In the genomic region with DNA sequence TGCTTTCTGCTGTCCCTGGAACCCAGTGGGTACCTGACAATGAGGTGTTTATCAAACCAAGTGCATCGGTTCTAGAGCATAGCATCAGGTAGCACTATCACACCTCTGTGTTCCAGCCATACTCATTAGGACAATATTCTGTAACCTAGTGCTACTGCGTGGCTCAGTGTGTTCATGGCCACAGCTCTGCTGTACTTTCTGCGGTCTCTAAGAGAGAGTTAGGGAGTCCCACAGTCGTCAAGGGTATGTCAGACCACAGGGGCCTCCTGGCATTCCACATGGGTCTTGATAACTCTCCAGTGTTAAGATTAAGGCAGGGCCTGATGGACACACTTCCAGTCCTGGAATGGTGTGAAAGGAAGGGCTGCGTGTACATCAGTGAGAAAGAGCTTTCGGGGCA, we compare ENCODE assay signal across 23 mouse cellular contexts. TPM values are rescaled to one million over a fixed set of nuclear protein-coding genes. Genes with fewer than 3 reads are reported as not detected.
DNase-seq lines count a peak whose midpoint lies in the region; ATAC-seq and TF ChIP-seq lines count a peak whose summit lies in the region.
"Had no signal": no experiment of that assay in that cellular context is flagged by ENCODE, and none has a peak within 500 bp of the region (broad histone marks: within the 10 kb centered on the region; RNA-seq: fewer than 3 reads in every experiment).

No protein-coding gene starts in this region.

- no peaks in the 10 kb centered on the region for H3K9me3 ChIP-seq in heart, embryonic 15.5 days (replicated peaks)
- H3K9me3 ChIP-seq in kidney, embryonic 16.5 days (ENCODE audit: low read length) = no peaks in the 10 kb centered on the region
- H3K9me3 ChIP-seq: embryonic facial prominence, embryonic 13.5 days; forebrain, embryonic 12.5 days; hindbrain, embryonic 12.5 days; midbrain, embryonic 13.5 days had no signal

- peak overlapping the region; percentile 16; the same call in 1 of the 2 replicates for H3K27ac ChIP-seq in gastrocnemius, adult 2 months
- peak overlapping the region; percentile 75 for H3K27ac ChIP-seq in heart, embryonic 15.5 days
- H3K27ac ChIP-seq in kidney, embryonic 16.5 days (ENCODE audit: low read length) = peak overlapping the region; percentile 84; the same call in 1 of the 2 replicates
- H3K27ac ChIP-seq in testis, adult 2 months (ENCODE audit: control insufficient read depth, insufficient read depth, low read depth, low read length) = peak overlapping the region; percentile 55
- H3K27ac ChIP-seq: forebrain, embryonic 12.5 days; midbrain, embryonic 13.5 days had no signal

- WGBS in heart, embryonic 15.5 days = 59% methylated on average over 6 of the region's 6 CpGs
- WGBS in kidney, embryonic 16.5 days = 70% methylated on average over 6 of the region's 6 CpGs

- H3K27me3 ChIP-seq in heart, embryonic 15.5 days = no peaks in the 10 kb centered on the region
- H3K27me3 ChIP-seq in kidney, embryonic 16.5 days (ENCODE audit: insufficient read depth, low read length) = no peaks in the 10 kb centered on the region
- H3K27me3 ChIP-seq in testis, adult 2 months (ENCODE audit: control insufficient read depth, insufficient read depth, low read length) = no peaks in the 10 kb centered on the region
- H3K27me3 ChIP-seq: embryonic facial prominence, embryonic 13.5 days; forebrain, embryonic 12.5 days; hindbrain, embryonic 12.5 days; midbrain, embryonic 13.5 days had no signal

- TF ChIP-seq CTCF in gastrocnemius, adult 2 months (IDR thresholded peaks at IDR 0.05) = no peak
- TF ChIP-seq CTCF in testis, adult 2 months (IDR thresholded peaks at IDR 0.05; ENCODE audit: control insufficient read depth, insufficient read depth, insufficient replicate concordance, low read depth, low read length) = no peak

- TF ChIP-seq POLR2A in testis, adult 2 months (IDR thresholded peaks at IDR 0.05; ENCODE audit: control insufficient read depth, low read depth, low read length) = no peak

- intact Hi-C loops in gastrocnemius, adult 2 months (cut with DNase I) = no loop called here

- no peak for ATAC-seq in heart, embryonic 15.5 days (replicated peaks; ENCODE audit: insufficient number of reproducible peaks, insufficient read depth, low FRiP score, low read depth)
- no peak for ATAC-seq in kidney, embryonic 16.5 days (ENCODE audit: low FRiP score, low TSS enrichment)
- ATAC-seq: liver, postnatal 0 days; midbrain, embryonic 13.5 days had no signal

- H3K9ac ChIP-seq in heart, embryonic 15.5 days = no peak overlapping the region
- no peak overlapping the region for H3K9ac ChIP-seq in kidney, embryonic 16.5 days (replicated peaks; ENCODE audit: low read length)
- H3K9ac ChIP-seq: embryonic facial prominence, embryonic 13.5 days; forebrain, embryonic 12.5 days; hindbrain, embryonic 12.5 days; liver, postnatal 0 days; midbrain, embryonic 13.5 days had no signal

- H3K4me2 ChIP-seq in heart, embryonic 15.5 days = no peak overlapping the region
- no peak overlapping the region for H3K4me2 ChIP-seq in kidney, embryonic 16.5 days (replicated peaks; ENCODE audit: low read depth, low read length)
- H3K4me2 ChIP-seq: embryonic facial prominence, embryonic 13.5 days; forebrain, embryonic 12.5 days; hindbrain, embryonic 12.5 days; liver, embryonic 11.5 days; midbrain, embryonic 13.5 days had no signal

- no peak for DNase-seq in gastrocnemius, adult 2 months
- DNase-seq in gastrocnemius, adult 8-10 months (ENCODE audit: low spot score in 2 of 2) = no peak
- no peak for DNase-seq in heart, adult 9 months (ENCODE audit: low spot score in 2 of 2)
- no peak for DNase-seq in kidney, adult 9 months
- no peak for DNase-seq in testis, postnatal 14 days (ENCODE audit: low spot score)
- DNase-seq: adrenal gland, postnatal 14 days; cerebellum, adult 8-10 months; cerebellum, postnatal 36 days; embryo, embryonic 11 days; layer of hippocampus, adult 9-11 months; liver, postnatal 0 days; lung, postnatal 10 days; thymus, adult 18-20 months; thymus, postnatal 36 days had no signal

- H3K36me3 ChIP-seq in heart, embryonic 15.5 days = no peaks in the 10 kb centered on the region
- no peaks in the 10 kb centered on the region for H3K36me3 ChIP-seq in kidney, embryonic 16.5 days (ENCODE audit: insufficient read depth, low read length)
- H3K36me3 ChIP-seq in testis, adult 2 months (ENCODE audit: control insufficient read depth, insufficient read depth, low read length) = no peaks in the 10 kb centered on the region
- H3K36me3 ChIP-seq: embryonic facial prominence, embryonic 13.5 days; forebrain, embryonic 12.5 days; hindbrain, embryonic 12.5 days; midbrain, embryonic 13.5 days had no signal

- peaks cover 40% of the 10 kb centered on the region for H3K4me1 ChIP-seq in heart, embryonic 15.5 days (replicated peaks)
- H3K4me1 ChIP-seq in kidney, embryonic 16.5 days (ENCODE audit: insufficient read depth, low read length) = peaks cover 20% of the 10 kb centered on the region
- peaks cover 3% of the 10 kb centered on the region for H3K4me1 ChIP-seq in testis, adult 2 months (ENCODE audit: control insufficient read depth, insufficient read depth, low read length)
- H3K4me1 ChIP-seq: forebrain, embryonic 12.5 days; hindbrain, embryonic 12.5 days; midbrain, embryonic 13.5 days had no signal

- no peak overlapping the region for H3K4me3 ChIP-seq in gastrocnemius, adult 2 months
- H3K4me3 ChIP-seq in heart, embryonic 15.5 days = no peak overlapping the region
- no peak overlapping the region for H3K4me3 ChIP-seq in kidney, embryonic 16.5 days (ENCODE audit: low read length)
- no peak overlapping the region for H3K4me3 ChIP-seq in testis, adult 2 months (ENCODE audit: control insufficient read depth, low read depth, low read length)
- H3K4me3 ChIP-seq: embryonic facial prominence, embryonic 13.5 days; erythroblast, embryonic 14.5 days; forebrain, embryonic 12.5 days; hindbrain, embryonic 12.5 days; midbrain, embryonic 13.5 days had no signal

RNA-seq across cellular contexts. Expression of a gene that starts 23.4 kb away (rescaled TPM):
- total RNA-seq in gastrocnemius, adult 2 months (2021) = 100 to 1,000 TPM in 1 of 2 experiments, 10 to 100 TPM in 1; 70.3 to 119 TPM
- 10 to 100 TPM; 64.6 to 81.5 (median 69.0) TPM for total RNA-seq in gastrocnemius, adult 8-10 months (2022)
- polyA plus RNA-seq in heart, embryonic 15.5 days (2015; fragmentation: Nextera tagmentation; extraction: Ambion mirVana) = 79.2 and 101 TPM in 2 replicates
- polyA plus RNA-seq in kidney, embryonic 16.5 days (2015; fragmentation: Nextera tagmentation; extraction: Ambion mirVana) = 110 and 116 TPM in 2 replicates
- 4.4 and 6.9 TPM in 2 replicates for polyA plus RNA-seq in testis, adult 2 months (2012; rRNA removed)

RNA-seq across cellular contexts. Expression of a gene that starts 49.4 kb away (rescaled TPM):
- total RNA-seq in gastrocnemius, adult 2 months (2021) = 10 to 100 TPM; 11.6 to 17.5 TPM
- total RNA-seq in gastrocnemius, adult 8-10 months (2022) = 10 to 100 TPM in 2 of 4 experiments, 1 to 10 TPM in 2; 8.9 to 17.6 (median 13.5) TPM
- 132 and 138 TPM in 2 replicates for polyA plus RNA-seq in heart, embryonic 15.5 days (2015; fragmentation: Nextera tagmentation; extraction: Ambion mirVana)
- 113 and 114 TPM in 2 replicates for polyA plus RNA-seq in kidney, embryonic 16.5 days (2015; fragmentation: Nextera tagmentation; extraction: Ambion mirVana)
- polyA plus RNA-seq in testis, adult 2 months (2012; rRNA removed) = 13.8 and 19.2 TPM in 2 replicates

RNA-seq across cellular contexts. Expression of a gene that starts 59.2 kb away (rescaled TPM):
- 1 to 10 TPM; 2.3 to 5.7 TPM for total RNA-seq in gastrocnemius, adult 2 months (2021)
- 1 to 10 TPM; 1.3 to 2.4 (median 1.7) TPM for total RNA-seq in gastrocnemius, adult 8-10 months (2022)
- 9.4 and 11.4 TPM in 2 replicates for polyA plus RNA-seq in heart, embryonic 15.5 days (2015; fragmentation: Nextera tagmentation; extraction: Ambion mirVana)
- 2.8 and 3.1 TPM in 2 replicates for polyA plus RNA-seq in kidney, embryonic 16.5 days (2015; fragmentation: Nextera tagmentation; extraction: Ambion mirVana)
- polyA plus RNA-seq in testis, adult 2 months (2012; rRNA removed) = 3.8 and 4.7 TPM in 2 replicates
- polyA plus RNA-seq: erythroblast, embryonic 14.5 days had no signal

Comparison
In these comparisons a context has a peak if more than half of its experiments do, and no peak if none do; other contexts are left out.
1. H3K27ac ChIP-seq: peak in every context shown above with its lines; median percentile 84 in kidney, embryonic 16.5 days; 75 in heart, embryonic 15.5 days; 55 in testis, adult 2 months; 16 in gastrocnemius, adult 2 months.
2. RNA of a gene that starts 23.4 kb away (polyA plus RNA-seq): 110 to 116 TPM in kidney, embryonic 16.5 days and 79.2 to 101 TPM in heart, embryonic 15.5 days; 4.4 to 6.9 TPM in testis, adult 2 months; every median in the first group is over 10 times any median in the second.